Comparison of ENCODE assay signal across 8 mouse cellular contexts in the genomic region with DNA sequence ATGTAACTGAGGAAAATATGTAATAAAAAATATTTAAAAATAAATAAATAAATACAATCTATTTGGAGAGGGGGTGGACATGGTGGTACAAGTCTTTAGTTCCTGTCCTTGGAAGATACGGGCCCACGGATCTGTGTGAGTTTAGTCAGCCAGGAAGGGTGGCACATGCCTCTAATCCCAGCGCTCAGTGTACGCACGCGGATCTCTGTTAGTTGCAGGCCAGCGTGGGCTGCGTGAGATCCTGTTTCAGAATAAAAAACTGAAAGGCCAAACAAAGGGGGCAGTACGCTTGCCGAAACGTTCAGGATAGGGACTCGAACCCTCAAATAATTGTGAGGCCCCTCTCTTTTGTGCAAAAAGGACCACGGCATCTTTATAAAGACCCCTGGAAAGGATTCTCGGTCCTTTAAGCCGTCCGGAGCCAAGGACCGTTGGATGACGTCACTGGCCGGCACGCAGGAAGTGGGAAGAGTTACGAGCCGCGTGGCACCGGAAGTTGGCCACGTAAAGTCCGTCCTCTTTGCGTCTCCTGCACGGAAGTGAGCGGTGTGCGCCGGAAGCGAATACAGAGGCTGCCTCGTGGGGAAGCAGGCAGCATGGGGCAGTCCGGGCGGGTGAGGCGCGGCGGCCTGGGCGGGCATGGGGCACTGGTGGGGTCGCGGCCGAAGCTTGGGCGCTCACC. TPM values are rescaled to one million over a fixed set of nuclear protein-coding genes. Genes with fewer than 3 reads are reported as not detected.
DNase-seq lines count a peak whose midpoint lies in the region; ATAC-seq lines count a peak whose summit lies in the region.

A gene (plus strand): TSS at position 472 of the 682 bp plus-strand sequence.

- H3K4me3 ChIP-seq in brown adipose tissue, adult 24 weeks (ENCODE audit: insufficient read depth, low read depth, low read length), result peak within 1 kb of the TSS; percentile 71
- H3K4me3 ChIP-seq in heart, embryonic 13.5 days, result peak within 1 kb of the TSS; percentile 86
- H3K4me3 ChIP-seq in liver, embryonic 12.5 days, result peak within 1 kb of the TSS; percentile 91
- H3K4me3 ChIP-seq in stomach, embryonic 15.5 days (replicated peaks), result peak within 1 kb of the TSS; percentile 77

- peak within 1 kb of the TSS; percentile 86 for H3K4me2 ChIP-seq in heart, embryonic 13.5 days
- H3K4me2 ChIP-seq in liver, embryonic 12.5 days, result peak within 1 kb of the TSS; percentile 87
- peak within 1 kb of the TSS; percentile 79 for H3K4me2 ChIP-seq in stomach, embryonic 15.5 days

- WGBS in heart, embryonic 13.5 days, result under 1% methylated on average over 43 of the region's 43 CpGs
- under 1% methylated on average over 43 of the region's 43 CpGs for WGBS in liver, embryonic 12.5 days (ENCODE audit: insufficient replicate concordance)
- 0% methylated on average over 41 of the region's 43 CpGs for WGBS in stomach, embryonic 15.5 days

- H3K27ac ChIP-seq in brown adipose tissue, adult 24 weeks (replicated peaks; ENCODE audit: low read depth, low read length), result peak within 1 kb of the TSS; percentile 87
- peak within 1 kb of the TSS; percentile 91 for H3K27ac ChIP-seq in heart, embryonic 13.5 days (replicated peaks)
- peak within 1 kb of the TSS; percentile 89 for H3K27ac ChIP-seq in liver, embryonic 12.5 days
- H3K27ac ChIP-seq in stomach, embryonic 15.5 days, result peak within 1 kb of the TSS; percentile 91

- no peaks in the 10 kb centered on the region for H3K4me1 ChIP-seq in brown adipose tissue, adult 24 weeks (ENCODE audit: control insufficient read depth, insufficient read depth, insufficient read length, low read length)
- peaks cover 11% of the 10 kb centered on the region for H3K4me1 ChIP-seq in heart, embryonic 13.5 days
- peaks cover 38% of the 10 kb centered on the region for H3K4me1 ChIP-seq in liver, embryonic 12.5 days
- peaks cover 6% of the 10 kb centered on the region for H3K4me1 ChIP-seq in stomach, embryonic 15.5 days

- H3K9ac ChIP-seq in heart, embryonic 13.5 days, result peak within 1 kb of the TSS; percentile 91
- H3K9ac ChIP-seq in liver, embryonic 12.5 days, result peak within 1 kb of the TSS; percentile 89
- peak within 1 kb of the TSS; percentile 84 for H3K9ac ChIP-seq in stomach, embryonic 15.5 days

- peak; percentile 94 for ATAC-seq in heart, embryonic 13.5 days (ENCODE audit: extremely low read depth, insufficient number of reproducible peaks, low FRiP score, low TSS enrichment)
- peak; percentile 88 for ATAC-seq in liver, embryonic 12.5 days
- ATAC-seq in stomach, embryonic 15.5 days (ENCODE audit: insufficient read depth, low FRiP score, low read depth), result peak; percentile 97

- peaks cover 37% of the 10 kb centered on the region for H3K36me3 ChIP-seq in heart, embryonic 13.5 days
- peaks cover 37% of the 10 kb centered on the region for H3K36me3 ChIP-seq in liver, embryonic 12.5 days
- peaks cover 36% of the 10 kb centered on the region for H3K36me3 ChIP-seq in stomach, embryonic 15.5 days

- DNase-seq in CD4-positive, CD25-positive, alpha-beta regulatory T cell, adult 2 months (ENCODE audit: low read depth, low spot score), result peak; percentile 97
- peak; percentile 69 for DNase-seq in fat pad, adult 2 months (ENCODE audit: extremely low read depth, low read depth, low spot score)
- DNase-seq in kidney, postnatal 10 days, result peak; percentile 98
- DNase-seq in natural killer cell, adult 2 months (ENCODE audit: low spot score in 2 of 2), result peak; percentile 91 to 93

- 0 out of 2 replicates have a peak, but pooled peaks cover 5% of the 10 kb centered on the region for H3K9me3 ChIP-seq in heart, embryonic 13.5 days
- no peaks in the 10 kb centered on the region for H3K9me3 ChIP-seq in liver, embryonic 12.5 days (replicated peaks)
- H3K9me3 ChIP-seq in stomach, embryonic 15.5 days, result no peaks in the 10 kb centered on the region

- no peaks in the 10 kb centered on the region for H3K27me3 ChIP-seq in heart, embryonic 13.5 days (replicated peaks)
- H3K27me3 ChIP-seq in liver, embryonic 12.5 days (replicated peaks), result no peaks in the 10 kb centered on the region
- no peaks in the 10 kb centered on the region for H3K27me3 ChIP-seq in stomach, embryonic 15.5 days (replicated peaks)

RNA-seq across cellular contexts. Expression of the gene that starts here (rescaled TPM):
- 6.6 and 7.9 TPM in 2 replicates for polyA plus RNA-seq in brown adipose tissue, adult 24 weeks (2012; ENCODE audit: insufficient read depth, insufficient read length, missing spikeins)
- polyA plus RNA-seq in heart, embryonic 13.5 days (2015; fragmentation: Nextera tagmentation; extraction: Ambion mirVana), result 40.6 and 41.9 TPM in 2 replicates
- 124 and 132 TPM in 2 replicates for polyA plus RNA-seq in liver, embryonic 12.5 days (2016; fragmentation: Nextera tagmentation; extraction: Ambion mirVana)
- 80.9 and 81.3 TPM in 2 replicates for polyA plus RNA-seq in stomach, embryonic 15.5 days (2015; fragmentation: Nextera tagmentation; extraction: Ambion mirVana)

Comparison
In these comparisons a context has a peak if more than half of its experiments do, and no peak if none do; other contexts are left out.
1. Peak in every context shown above with its lines: DNase-seq, ATAC-seq, H3K4me3 ChIP-seq and H3K27ac ChIP-seq.